Mouse (Mus musculus) R1 (cell line): ENCODE data around the gene Cdh26.

Experiments used
- DNase-seq: peaks from one replicate; pipeline ENCODE4 v3.0.0-alpha.2; 2018; ENCODE audit warnings: low read depth, low spot score

The Cdh26 gene

DNA sequence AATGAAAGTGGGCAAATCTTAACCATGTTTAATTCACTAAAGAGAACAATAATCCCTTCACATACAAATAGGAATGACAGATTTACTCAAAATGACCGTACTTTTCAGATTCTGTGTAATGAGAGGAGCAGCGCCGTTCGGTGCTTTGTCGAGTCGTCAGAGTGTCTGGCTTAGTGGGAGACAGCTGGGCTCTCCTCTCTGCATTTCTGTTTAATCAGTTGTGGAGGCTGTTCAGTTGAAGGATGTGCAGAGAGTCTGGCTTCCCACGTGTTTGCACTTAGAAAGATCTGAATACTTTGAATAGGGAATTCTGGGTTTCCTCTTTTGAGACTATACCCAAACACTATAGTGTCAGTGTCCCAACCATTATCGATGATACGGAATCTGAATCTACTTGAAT is 7.0 kb downstream of the Cdh26 start:
- DNase-seq = no peak

DNA sequence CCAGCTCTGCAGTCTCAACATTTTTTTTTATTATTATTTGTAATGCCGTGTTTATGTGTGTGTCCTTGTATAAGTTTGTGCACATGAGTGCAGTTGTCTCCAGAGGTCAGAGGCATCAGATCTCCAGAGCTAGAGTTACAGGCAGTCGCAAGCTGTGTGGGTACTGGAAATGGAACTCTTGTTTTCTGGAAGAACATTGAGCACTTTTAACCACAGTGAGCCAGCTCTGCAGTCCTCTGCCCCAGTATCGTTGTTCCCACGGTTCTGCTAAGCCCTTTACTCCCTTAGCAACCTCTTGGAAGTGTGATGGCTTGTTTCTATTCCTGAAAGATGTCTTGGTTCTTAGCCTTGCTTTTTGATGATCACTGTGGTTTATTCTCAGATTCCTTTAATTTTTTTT is 19.1 kb downstream of the Cdh26 start:
- DNase-seq = no peak

DNA sequence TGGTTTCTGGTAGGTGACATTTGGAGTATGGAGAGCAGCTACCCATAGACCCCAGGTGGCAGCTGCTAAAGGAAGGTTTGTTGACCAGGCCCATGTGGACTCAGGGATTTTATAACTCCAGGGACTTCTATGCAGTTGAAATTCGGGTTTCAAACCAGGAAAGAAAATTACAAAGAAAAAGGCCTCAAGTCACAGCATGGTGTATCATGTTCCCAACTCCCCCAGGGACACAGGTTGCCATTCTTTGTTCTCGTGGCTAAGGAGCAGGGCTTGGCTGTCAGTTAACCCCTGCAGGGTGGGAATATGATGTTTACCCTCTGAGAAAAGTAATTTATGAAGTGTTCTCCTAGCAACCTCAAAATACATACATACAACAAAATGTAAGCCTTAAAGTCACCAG is 19.9 kb downstream of the Cdh26 start:
- DNase-seq = no peak

DNA sequence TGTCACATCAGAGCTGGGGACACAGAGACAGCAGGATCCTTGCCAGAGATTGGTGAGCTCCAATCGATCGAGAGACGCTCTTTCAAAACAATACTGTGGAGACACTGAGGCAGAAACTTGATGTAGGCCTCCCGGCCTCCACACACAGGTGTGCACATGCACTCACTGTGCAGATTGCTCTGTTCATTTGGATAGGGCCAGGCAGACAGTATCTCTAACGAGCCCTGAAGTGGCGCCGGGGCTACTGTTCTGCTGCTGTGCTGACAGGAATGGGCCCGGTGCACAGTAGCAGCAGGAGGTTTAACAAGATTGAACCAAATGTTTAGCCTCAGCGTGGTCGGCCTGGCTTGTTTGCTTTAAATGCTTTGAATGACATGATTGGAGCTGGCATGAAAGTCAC is 20.6 kb downstream of the Cdh26 start:
- DNase-seq = no peak

DNA sequence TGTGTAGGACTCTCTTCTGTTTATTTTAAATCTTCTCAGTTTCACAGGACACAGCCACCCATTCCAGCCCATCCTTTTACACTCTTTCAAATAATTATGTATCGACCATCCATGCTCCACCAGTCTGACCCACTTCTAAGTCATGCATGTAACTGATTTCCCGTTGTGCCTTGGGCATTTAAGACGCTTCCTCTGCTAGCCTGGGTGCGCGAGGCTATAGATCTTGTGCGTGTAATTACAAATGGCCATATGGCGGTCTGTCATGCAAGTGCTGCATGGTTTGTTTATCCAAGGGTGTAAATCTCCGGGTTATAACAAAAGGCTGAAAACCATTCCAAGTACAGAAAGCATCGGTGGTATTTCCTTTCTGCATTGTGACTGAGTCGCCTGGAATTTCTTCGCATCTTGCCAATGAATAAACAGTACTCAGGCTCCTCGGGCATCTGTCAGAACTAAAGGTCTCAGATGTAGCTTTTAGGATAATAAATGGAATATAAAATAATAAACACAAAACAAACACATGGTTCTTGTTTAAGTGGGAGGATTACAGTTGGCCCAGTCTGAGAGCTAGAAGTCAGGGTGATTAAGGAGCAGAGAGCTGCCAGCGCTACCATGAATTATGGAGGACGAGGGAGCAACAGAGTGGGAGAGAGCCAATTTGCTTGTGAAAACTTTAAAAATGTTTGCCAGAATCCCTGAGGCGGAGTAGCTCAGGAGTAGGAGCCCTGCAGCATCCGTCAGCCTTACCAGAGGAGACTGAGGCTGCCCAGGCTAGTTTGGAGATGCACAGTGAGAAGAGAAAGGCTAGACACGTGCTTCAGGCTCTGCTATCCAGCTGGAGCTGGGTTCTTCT is 24.6 kb downstream of the Cdh26 start:
- peak; percentile 13 for DNase-seq

DNA sequence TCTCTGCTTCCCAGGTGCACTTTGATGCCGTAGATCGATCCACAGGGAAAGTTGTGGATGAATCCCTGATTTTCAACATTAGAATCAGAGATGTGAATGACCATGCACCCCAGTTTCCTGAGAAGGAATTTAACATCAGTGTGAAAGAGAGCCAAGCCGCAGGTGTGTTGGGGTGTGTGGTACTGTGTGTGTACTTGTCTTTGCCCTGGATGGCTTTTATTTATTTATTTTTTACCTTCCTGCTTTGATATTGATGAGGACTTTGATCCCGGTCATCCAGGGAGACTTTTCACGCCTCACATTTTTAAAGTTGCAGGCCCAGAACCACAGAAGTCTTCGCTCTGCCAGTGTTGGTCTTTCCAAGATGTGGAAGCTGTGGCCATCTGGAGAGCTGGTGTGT is 27.1 kb downstream of the Cdh26 start:
- DNase-seq = no peak

DNA sequence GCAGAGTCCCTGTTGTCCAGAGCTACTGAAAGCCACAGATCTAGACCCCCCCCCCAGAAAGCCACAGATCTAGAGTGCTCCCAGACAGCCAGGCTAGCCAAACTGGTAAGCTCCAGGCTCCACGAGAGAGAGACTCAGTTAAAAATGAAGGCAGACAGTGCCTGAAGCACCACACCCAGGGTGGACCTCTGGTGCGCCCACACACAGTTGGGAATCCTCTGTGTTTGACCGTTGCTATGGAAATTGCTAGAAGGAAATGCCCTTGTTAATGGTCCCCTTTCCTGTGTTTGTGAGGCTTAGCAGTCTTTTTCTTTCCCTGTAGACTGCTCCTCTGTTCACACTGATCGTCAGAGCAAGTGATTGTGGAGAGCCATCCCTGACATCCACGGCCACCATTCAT is 30.0 kb downstream of the Cdh26 start:
- DNase-seq = peak; percentile 60

DNA sequence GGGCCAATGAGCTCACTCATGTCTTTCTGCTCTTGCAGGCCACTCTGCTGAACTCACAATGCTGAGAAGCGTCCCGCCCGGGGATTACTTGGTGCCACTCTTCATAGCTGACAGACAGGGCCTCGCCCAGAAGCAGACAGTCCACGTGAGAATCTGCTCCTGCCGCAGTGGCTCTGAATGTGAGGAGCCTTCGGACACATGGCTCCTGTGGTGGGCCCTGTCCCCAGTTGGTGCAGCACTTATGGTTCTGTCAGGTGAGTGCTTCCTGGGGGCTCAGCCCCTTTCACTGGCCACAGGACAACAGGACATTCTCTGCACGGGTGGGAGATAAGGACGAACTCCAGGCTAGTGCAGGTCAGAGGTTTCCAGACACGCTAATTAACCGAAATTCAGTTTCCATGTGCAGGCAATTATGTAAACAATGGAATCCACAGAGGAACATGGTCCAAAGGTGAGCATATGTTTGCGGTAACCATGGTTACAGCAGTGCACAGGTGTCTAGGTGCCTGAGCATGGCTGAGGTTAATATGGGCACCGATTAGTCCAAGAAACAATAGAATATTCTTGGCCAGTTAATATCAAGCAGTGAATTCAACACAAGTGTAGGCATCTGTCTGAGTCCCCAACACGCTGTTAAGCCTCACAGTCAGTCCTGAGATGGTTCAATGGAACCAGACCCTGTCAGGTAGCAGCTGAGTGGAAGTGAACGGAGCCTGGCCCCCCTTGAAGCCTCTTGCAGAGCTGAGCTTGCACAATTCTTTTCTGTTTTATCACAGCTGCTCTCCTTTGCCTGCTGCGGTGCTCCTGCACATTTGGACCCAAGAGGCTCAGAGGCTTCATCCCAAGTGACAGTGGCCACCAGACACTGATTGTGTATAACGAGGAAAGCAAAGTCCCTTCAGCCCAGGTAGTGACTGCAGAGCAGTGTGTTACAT is 41.5 kb downstream of the Cdh26 start:
- DNase-seq = no peak

DNA sequence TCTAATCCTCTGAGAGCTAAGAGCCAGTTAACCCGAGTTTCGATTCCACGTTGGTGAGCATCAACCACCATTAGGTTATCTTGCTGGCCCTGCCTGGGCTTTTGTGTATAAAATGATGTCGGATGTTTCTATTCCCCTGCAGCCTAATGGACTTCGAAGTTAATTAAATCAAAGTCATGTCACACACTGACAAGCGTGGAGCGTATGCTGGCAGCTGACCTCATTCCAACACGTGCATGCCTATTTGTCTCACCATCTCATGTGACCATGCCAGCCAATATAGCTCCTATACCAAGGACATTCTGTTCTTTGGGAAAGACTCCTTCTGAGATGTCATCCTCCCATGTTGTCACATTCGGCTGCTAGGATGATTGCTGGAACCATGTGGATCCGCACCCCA is 43.6 kb downstream of the Cdh26 start:
- DNase-seq = no peak

DNA sequence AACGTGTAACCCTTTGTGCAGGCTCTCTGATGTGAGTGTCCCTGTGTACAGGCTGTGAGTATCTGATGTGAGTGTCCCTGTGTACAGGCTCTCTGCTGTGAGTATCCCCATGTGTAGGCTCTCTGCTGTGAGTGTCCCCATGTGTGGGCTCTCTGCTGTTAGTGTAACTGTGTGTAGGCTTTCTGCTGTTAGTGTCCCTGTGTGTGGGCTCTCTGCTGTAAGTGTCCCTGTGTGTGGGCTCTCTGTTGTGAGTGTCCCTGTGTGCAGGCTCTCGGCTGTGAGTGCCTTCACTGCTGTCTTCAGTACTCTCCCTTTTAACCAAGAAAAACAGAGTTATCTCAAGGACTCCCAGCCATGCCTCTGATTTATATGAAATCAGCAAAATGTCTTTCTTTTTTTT is 46.9 kb downstream of the Cdh26 start:
- no peak for DNase-seq

DNA sequence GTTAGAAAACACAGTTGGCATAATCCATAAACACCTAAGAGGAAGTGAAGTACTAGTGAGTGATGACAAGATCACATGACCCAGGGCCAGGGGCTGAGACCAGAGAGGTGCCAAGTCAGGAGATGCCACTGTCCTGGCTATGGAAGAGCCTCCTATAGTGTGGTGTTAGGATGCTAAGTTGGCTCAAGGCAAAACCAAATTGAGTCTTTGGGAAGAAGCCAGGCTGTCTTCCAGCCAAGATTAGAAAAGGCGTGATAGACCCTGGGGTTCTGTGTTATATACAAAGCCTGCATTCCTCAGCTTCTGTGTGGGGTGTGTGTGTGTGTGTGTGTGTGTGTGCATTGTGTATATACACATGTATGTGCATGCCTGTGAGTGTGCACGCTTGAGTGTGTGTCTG is 48.7 kb downstream of the Cdh26 start:
- no peak for DNase-seq

DNA sequence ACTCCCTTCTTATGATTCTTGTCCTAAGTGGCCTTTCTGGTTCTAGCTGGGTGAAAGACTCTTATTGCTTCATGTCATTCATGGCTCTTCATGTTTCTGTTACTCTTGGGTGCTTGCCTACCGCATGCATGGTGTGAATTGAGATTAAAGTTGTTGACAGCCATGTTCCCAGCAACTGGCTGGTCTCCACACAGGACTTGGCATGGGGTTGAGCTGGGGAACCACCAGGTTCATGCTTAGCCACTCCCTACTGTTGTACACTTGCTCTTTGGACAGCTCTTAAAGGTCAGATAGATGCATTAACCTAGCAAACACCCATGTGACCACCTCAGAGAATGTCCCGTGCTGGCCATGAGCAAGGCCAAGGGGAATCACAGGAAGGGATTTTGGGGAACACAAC is 50.6 kb downstream of the Cdh26 start:
- DNase-seq = no peak

DNA sequence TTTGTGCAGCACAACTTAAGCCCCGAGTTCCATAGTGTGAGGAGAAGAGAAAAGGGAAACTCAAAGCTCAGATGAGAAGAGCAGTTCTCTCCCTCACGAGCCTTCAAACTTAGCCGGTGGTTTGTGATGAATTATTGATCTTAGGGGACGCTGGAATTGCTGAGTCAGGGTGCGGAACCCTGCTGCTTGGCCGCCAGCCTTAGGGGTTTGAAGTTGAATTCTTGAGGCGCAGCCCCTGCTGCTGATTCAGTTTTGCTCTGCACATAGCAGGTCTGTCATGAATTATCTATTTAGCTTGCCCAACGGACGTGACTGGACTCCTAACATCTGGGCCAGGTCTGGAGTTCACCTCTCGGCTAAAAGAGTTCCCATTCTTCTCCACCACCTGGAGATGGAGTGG is 53.1 kb downstream of the Cdh26 start:
- DNase-seq = peak; percentile 16

DNA sequence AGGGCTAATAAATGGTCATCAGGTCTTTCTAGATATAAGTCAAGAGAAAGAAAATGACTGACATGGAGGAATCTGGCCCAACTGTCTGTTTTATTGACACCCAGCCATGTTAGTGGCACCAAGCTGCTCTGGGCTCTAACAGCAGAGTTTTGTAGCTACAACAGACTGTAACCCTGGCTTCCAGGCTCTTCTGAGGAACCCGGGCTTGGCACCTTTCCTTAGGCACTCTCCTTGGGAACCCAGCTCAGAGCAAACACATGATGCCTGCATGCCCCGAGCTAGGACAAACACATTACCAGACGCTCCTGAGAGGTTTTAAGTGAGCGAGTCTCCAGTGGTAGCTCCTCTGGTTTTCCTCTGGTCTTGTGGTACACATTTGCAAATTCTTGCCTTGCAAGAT is 57.9 kb downstream of the Cdh26 start:
- no peak for DNase-seq

DNA sequence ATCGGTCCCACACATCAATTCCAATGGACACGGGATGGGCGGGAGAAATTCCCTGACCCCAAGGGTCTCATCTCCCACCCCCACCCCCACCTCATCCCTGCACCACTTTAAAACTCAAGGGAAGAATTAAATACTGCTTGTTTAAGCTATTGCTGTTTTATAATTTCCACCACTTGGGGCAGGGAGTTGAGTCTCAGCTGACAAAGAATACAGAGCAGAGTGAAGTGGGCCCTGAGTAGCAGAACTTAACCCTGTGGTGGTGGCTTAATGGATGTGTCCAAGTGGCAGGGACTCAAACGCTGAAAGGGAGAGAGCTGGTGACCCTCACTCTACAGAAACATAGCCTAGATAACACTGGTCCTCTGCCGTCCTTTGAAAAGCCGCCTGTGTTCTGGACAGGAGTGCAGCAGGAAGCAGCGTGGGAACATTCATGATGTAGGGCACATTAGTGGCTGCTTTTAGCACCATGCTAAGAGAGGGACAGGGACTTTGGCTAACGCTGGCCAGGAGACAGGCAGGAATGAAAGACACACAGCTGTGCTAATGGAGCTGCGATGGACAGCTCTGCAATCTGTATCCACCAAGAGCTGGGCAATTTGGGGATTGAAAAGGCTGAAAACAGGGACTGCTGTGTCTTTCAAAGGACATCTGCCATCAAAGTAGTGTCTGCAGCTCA is 60.1 kb downstream of the Cdh26 start:
- no peak for DNase-seq

DNA sequence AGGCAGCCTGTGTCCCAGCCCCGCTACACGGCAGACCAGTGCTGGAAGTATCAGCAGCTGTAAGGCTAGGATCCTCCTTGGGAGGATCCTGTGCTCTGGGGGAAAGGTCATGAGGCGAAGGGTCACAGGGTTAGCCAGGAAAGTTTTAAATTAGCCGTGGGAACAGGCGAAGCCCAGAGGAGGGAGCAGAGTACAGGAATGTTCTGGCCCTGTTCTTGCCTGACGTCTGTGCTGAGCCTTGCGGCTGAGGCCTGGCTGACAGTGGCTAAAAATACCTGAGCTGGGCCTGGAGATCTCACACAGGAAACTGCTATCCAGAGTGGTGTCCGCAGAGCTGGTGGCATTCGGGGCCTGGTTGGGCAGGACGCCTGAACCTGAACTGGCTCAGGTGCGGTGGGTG is 63.7 kb downstream of the Cdh26 start:
- DNase-seq = no peak

DNA sequence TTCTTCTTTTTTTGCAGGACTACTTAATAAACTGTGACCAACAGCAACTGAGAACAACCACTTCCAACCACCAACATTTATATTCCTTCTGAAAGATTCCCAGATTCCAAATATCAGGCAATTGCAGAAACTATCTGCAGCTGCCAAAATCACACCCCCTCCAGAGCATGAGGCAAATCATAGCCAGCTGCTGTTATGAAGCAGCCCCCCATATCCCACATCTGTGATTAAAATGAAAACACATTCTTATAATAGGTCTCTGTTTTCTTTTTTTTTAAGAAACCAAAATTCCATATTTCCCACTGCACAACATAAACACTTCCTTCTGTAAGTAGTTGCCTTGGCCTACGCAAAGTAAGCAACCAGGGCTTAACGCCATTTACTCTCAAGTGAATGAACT is 65.5 kb downstream of the Cdh26 start:
- no peak for DNase-seq

DNA sequence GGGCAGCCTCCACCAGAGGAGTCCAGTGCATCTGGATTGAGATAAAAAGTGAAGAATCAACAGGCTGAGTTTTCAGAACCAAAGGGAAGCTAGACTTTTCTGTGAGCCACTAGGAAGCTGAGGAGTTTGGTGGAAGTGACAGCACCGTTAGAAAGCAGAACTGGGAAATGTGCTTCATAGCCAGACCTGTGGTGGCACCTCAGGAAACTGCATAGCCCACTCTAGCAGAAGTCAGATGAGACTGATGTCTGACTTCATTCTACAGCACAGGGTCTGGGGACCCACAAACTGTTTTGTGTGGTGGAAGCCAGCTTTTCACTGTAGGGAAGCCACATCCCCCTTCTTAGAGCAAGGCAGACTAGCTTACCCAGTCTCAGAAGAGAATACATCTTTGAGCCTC is 67.6 kb downstream of the Cdh26 start:
- no peak for DNase-seq

DNA sequence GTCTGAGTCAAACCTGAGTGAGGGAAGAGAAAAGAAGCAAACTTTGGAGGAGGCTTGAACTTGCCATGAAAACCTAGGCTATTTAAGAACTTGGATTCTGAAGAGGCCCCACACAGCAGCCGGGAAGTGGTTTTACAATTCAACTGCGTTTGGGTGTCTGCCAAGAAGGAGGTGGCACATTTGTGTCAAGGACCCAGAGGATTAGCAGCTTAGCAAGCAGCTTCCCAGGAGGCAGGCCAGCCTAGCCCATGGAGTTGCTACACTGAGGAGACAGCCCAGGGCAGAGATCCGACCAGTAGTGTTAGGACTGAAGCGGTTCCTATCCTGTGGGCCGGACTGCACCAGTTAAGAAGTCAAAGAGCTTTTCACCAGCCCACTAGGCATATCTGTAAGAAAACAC is 68.1 kb downstream of the Cdh26 start:
- DNase-seq = no peak

DNA sequence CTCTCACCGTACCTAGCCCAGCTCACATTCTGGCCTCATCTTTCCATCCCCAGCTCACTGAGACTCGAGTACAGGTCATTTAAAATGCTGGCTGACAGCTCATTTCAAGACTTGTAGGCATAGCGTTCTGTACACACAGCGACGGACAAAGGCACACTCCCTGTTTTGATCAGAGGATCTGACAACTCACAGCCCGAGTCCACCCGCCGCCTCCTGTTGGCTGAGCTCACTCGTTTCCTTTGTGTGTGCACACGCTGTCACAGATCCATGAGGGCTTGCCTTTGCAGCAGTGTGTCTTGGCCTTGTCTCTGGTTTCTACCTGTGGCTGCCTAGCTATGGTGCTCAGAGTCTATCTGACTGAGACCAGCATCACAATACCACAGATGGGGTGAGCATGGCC is 72.1 kb downstream of the Cdh26 start:
- DNase-seq = no peak

DNA sequence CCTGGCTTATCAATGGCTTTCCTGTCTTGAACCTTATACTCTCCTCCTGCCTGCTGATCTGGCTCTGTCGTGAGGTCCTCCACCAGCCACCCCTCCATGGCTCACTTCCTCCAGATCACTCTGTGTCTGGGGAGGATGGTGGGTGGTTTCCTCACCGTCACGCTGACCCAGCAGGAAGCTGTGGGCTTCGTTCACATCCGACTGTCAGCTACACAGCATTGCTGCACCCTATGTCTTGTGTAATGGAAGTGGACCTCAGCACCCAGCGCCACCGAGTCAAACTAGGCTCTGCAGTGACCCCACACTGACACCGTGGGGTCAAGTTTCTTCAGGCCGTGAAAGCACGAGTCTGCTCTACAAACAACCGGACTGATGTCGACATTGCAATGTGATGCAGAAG is 75.7 kb downstream of the Cdh26 start:
- no peak for DNase-seq

DNA sequence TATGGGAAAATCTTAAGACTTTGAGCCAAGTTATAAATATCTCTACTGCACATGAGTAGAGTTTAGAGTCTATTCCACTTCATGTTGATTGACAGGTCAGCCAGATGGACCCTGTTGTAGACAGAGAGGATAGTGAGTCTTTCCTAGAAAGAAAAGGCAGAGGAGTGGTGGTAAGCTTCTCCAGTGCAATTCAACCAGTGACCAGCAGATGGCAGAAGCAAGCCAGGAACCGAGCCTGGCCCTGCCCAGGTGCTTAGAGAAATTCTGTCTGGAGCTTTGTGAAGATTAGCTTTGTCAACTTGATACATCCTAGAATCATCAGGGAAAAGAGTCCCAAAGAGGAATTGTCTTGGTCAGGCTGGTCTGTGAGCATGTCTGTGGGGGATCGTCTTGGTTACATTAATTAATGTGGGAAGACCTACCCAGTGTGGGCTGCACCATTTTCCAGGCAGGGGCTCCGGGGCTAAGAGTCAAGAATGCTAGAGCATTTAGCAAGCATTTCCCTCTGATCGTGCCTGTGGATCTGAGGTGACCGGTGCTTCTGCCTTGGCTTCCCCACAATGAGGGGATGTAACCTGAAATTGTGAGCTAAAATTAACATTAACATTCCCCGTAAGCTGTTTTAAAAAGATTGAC is 77.2 kb downstream of the Cdh26 start:
- peak; percentile 54 for DNase-seq
